Mouse (Mus musculus) liver, adult 2 months (tissue): ENCODE results near the gene Mef2c. TPM values are rescaled to one million over a fixed set of nuclear protein-coding genes. Genes with fewer than 3 reads are reported as not detected.

Experiments
- DNase-seq: peaks from one replicate; pipeline ENCODE4 v3.0.0-alpha.2; 2011; ENCODE audit warnings: low read depth, low spot score; ENCODE audit errors: extremely low read depth
- H3K27ac ChIP-seq: fragments of 200-500 bp; replicated peaks from 2 replicates; pipeline ENCODE4 v1.5.1; 2012; ENCODE audit warnings: low read depth, mild to moderate bottlenecking, control low read depth, inconsistent platforms, low read length; ENCODE audit not compliant: insufficient read depth
- H3K27me3 ChIP-seq: fragments of 200-500 bp; 2 replicates; pipeline ENCODE4 v1.6.1; 2012; ENCODE audit warnings: mild to moderate bottlenecking, moderate library complexity, low read length, inconsistent platforms; ENCODE audit not compliant: control insufficient read depth, insufficient read depth
- H3K36me3 ChIP-seq: fragments of 200-500 bp; 2 replicates; pipeline ENCODE4 v1.6.1; 2012; ENCODE audit warnings: low read length, inconsistent platforms; ENCODE audit not compliant: control insufficient read depth, insufficient read depth
- H3K4me1 ChIP-seq: fragments of 200-500 bp; 2 replicates; pipeline ENCODE4 v1.6.1; 2011; ENCODE audit warnings: low read length; ENCODE audit not compliant: control insufficient read depth, insufficient read depth
- H3K4me3 ChIP-seq: fragments of 200-500 bp; 2 replicates; pipeline ENCODE4 v1.5.1; 2011; ENCODE audit warnings: low read depth, mild to moderate bottlenecking, control low read depth, low read length, moderate library complexity; ENCODE audit not compliant: insufficient read depth
- H3K79me2 ChIP-seq: fragments of 200-500 bp; 2 replicates; pipeline ENCODE4 v1.6.1; 2012; ENCODE audit warnings: inconsistent platforms, mild to moderate bottlenecking, low read length, moderate library complexity; ENCODE audit not compliant: control insufficient read depth, insufficient read depth
- H3K9ac ChIP-seq: fragments of 200-500 bp; 2 replicates; pipeline ENCODE4 v1.6.1; 2012; ENCODE audit warnings: low read depth, mild to moderate bottlenecking, control low read depth, inconsistent platforms, low read length
- CTCF ChIP-seq: fragments of 200-500 bp; IDR thresholded peaks from 2 replicates; pipeline ENCODE4 v1.5.1; 2011; ENCODE audit warnings: low read depth, low read length, control low read depth
- POLR2A ChIP-seq: fragments of 200-500 bp; IDR thresholded peaks from 2 replicates; pipeline ENCODE4 v1.6.1; 2011; ENCODE audit warnings: low read length, control low read depth; ENCODE audit not compliant: insufficient read depth; ENCODE audit errors: extremely low read depth
- WGBS: fragments of 180-500 bp; shearing (Covaris S2); methylation state at CpG from one replicate; pipeline ENCODE4 v1.1.7; 2018; 5-methylcytosine and 5-hydroxymethylcytosine counted together
- polyA plus RNA-seq: library from polyadenylated mRNA; depleted of rRNA; stranded (reverse); fragments of >200 nt; gene quantifications from 2 replicates; pipeline ENCODE4 v1.2.3, GENCODE M21; 2012
- total RNA-seq: library from RNA; depleted of rRNA; stranded (reverse); fragments of >200 nt; gene quantifications from 2 replicates; pipeline ENCODE4 v1.2.3, GENCODE M21; 2014

The Mef2c gene
- total and polyA plus RNA-seq, 2 experiments: 1.3 to 3.9 TPM

- TF ChIP-seq CTCF (no peak), POLR2A (no peak)
- H3K27ac ChIP-seq: 0 out of 2 replicates have a peak overlapping the region, but pooled peaks have one; percentile 48
- 60% methylated on average over 2 of the region's 2 CpGs for WGBS
- peak overlapping the region; percentile 64 for H3K4me3 ChIP-seq
- H3K27me3 ChIP-seq: no peaks in the 10 kb centered on the region
- no peaks in the 10 kb centered on the region; the same call in 1 of the 2 replicates for H3K79me2 ChIP-seq
- H3K36me3 ChIP-seq: no peaks in the 10 kb centered on the region
- H3K9ac ChIP-seq: no peak overlapping the region
- no peak for DNase-seq
- H3K4me1 ChIP-seq: no peaks in the 10 kb centered on the region
These were observed 21.8 kb downstream of the Mef2c start for GRCm38 (mm10) chr13:83525716-83526005.

GRCm38 (mm10) chr13:83526066-83526465, 22.2 kb downstream of the Mef2c start:
- Histone ChIP-seq H3K79me2 (no peaks in the 10 kb centered on the region; the same call in 1 of the 2 replicates), H3K4me1 (no peaks in the 10 kb centered on the region), H3K27me3 (no peaks in the 10 kb centered on the region), H3K9ac (no peak overlapping the region), H3K27ac (no peak overlapping the region), H3K36me3 (no peaks in the 10 kb centered on the region), H3K4me3 (peak overlapping the region; percentile 64; the same call in 1 of the 2 replicates)
- no peak for DNase-seq
- TF ChIP-seq CTCF: no peak
- TF ChIP-seq POLR2A: no peak
- 45% methylated on average over 6 of the region's 6 CpGs for WGBS

- no peaks in the 10 kb centered on the region for H3K27me3 ChIP-seq
- TF ChIP-seq POLR2A (no peak), CTCF (no peak)
- WGBS: 62% methylated on average over 9 of the region's 9 CpGs
- H3K27ac ChIP-seq: no peak overlapping the region
- H3K79me2 ChIP-seq: no peaks in the 10 kb centered on the region; the same call in 1 of the 2 replicates
- DNase-seq: no peak
- no peak overlapping the region for H3K9ac ChIP-seq
- H3K4me3 ChIP-seq: no peak overlapping the region
- H3K36me3 ChIP-seq: no peaks in the 10 kb centered on the region
- no peaks in the 10 kb centered on the region for H3K4me1 ChIP-seq
These were observed 24.1 kb downstream of the Mef2c start for GRCm38 (mm10) chr13:83527921-83528320.

- 52% methylated on average over 8 of the region's 8 CpGs for WGBS
- Histone ChIP-seq H3K9ac (no peak overlapping the region), H3K79me2 (no peaks in the 10 kb centered on the region; the same call in 1 of the 2 replicates), H3K36me3 (no peaks in the 10 kb centered on the region), H3K4me1 (no peaks in the 10 kb centered on the region), H3K27ac (no peak overlapping the region), H3K4me3 (no peak overlapping the region), H3K27me3 (no peaks in the 10 kb centered on the region)
- DNase-seq: no peak
- no peak for TF ChIP-seq CTCF
- TF ChIP-seq POLR2A: no peak
These were observed 26.0 kb downstream of the Mef2c start for GRCm38 (mm10) chr13:83529729-83530314.

- TF ChIP-seq POLR2A: no peak
- no peak for TF ChIP-seq CTCF
- Histone ChIP-seq H3K79me2 (no peaks in the 10 kb centered on the region; the same call in 1 of the 2 replicates), H3K4me1 (no peaks in the 10 kb centered on the region), H3K27me3 (no peaks in the 10 kb centered on the region), H3K27ac (no peak overlapping the region), H3K36me3 (no peaks in the 10 kb centered on the region), H3K4me3 (no peak overlapping the region), H3K9ac (no peak overlapping the region)
- DNase-seq: no peak
- WGBS: 76% methylated on average over 4 of the region's 4 CpGs
These were observed 27.1 kb downstream of the Mef2c start for GRCm38 (mm10) chr13:83530889-83531288.

GRCm38 (mm10) chr13:83531968-83532591, 28.2 kb downstream of the Mef2c start:
- TF ChIP-seq POLR2A: no peak
- TF ChIP-seq CTCF: 0 out of 2 replicates have a peak, but pooled peaks have one; percentile 8
- no peaks in the 10 kb centered on the region for H3K4me1 ChIP-seq
- DNase-seq: no peak
- no peak overlapping the region for H3K9ac ChIP-seq
- no peaks in the 10 kb centered on the region; the same call in 1 of the 2 replicates for H3K79me2 ChIP-seq
- no peak overlapping the region for H3K27ac ChIP-seq
- 63% methylated on average over 8 of the region's 8 CpGs for WGBS
- no peak overlapping the region for H3K4me3 ChIP-seq
- H3K36me3 ChIP-seq: no peaks in the 10 kb centered on the region
- H3K27me3 ChIP-seq: no peaks in the 10 kb centered on the region
